Comparison of ENCODE assay signal across 9 mouse cellular contexts in genomic region chr6:116107471-116108358, GRCm38 (mm10).
DNase-seq lines count a peak whose midpoint lies in the region; ATAC-seq and TF ChIP-seq lines count a peak whose summit lies in the region.
"Had no signal": no experiment of that assay in that cellular context is flagged by ENCODE, and none has a peak within 500 bp of the region (broad histone marks: within the 10 kb centered on the region; RNA-seq: fewer than 3 reads in every experiment).

No protein-coding gene starts in this region.

- H3K4me1 ChIP-seq in embryonic facial prominence, embryonic 12.5 days = no peaks in the 10 kb centered on the region
- peaks cover 3% of the 10 kb centered on the region; the same call in 1 of the 2 replicates for H3K4me1 ChIP-seq in kidney, adult 2 months (ENCODE audit: control insufficient read depth, insufficient read depth, low read length)
- peaks cover 17% of the 10 kb centered on the region for H3K4me1 ChIP-seq in liver, embryonic 11.5 days (replicated peaks; ENCODE audit: control insufficient read depth, insufficient read depth, low read length)
- peaks cover 11% of the 10 kb centered on the region for H3K4me1 ChIP-seq in testis, adult 2 months (ENCODE audit: control insufficient read depth, insufficient read depth, low read length)

- peak overlapping the region; percentile 57 for H3K4me3 ChIP-seq in embryonic facial prominence, embryonic 12.5 days
- H3K4me3 ChIP-seq in kidney, adult 2 months (ENCODE audit: insufficient read depth, low read depth, low read length) = peak overlapping the region; percentile 60
- H3K4me3 ChIP-seq in liver, embryonic 11.5 days (ENCODE audit: low read depth, low read length) = peak overlapping the region; percentile 70
- peak overlapping the region; percentile 81 for H3K4me3 ChIP-seq in testis, adult 2 months (ENCODE audit: control insufficient read depth, low read depth, low read length)

- no peak for TF ChIP-seq POLR2A in kidney, adult 2 months (IDR thresholded peaks at IDR 0.05; ENCODE audit: low read depth, low read length)
- no peak for TF ChIP-seq POLR2A in testis, adult 2 months (IDR thresholded peaks at IDR 0.05; ENCODE audit: control insufficient read depth, low read depth, low read length)

- DNase-seq in layer of hippocampus, adult 11-12 months (ENCODE audit: low spot score) = peak; percentile 13
- DNase-seq in layer of hippocampus, adult 9-10 months (ENCODE audit: low spot score) = no peak
- peak; percentile 60 to 62 for DNase-seq in heart, adult 9 months (ENCODE audit: low spot score in 2 of 2)
- DNase-seq in kidney, adult 2 months = peak; percentile 73
- peak; percentile 60 for DNase-seq in liver, embryonic 11.5 days (ENCODE audit: low spot score)

- peak; percentile 86 for ATAC-seq in embryonic facial prominence, embryonic 12.5 days (ENCODE audit: insufficient number of reproducible peaks, insufficient read depth, low FRiP score, low TSS enrichment)
- ATAC-seq in liver, embryonic 11.5 days (replicated peaks; ENCODE audit: low FRiP score) = peak; percentile 70
- peak; percentile 35 for ATAC-seq in monocyte, adult 5-6 weeks (replicated peaks; ENCODE audit: insufficient number of reproducible peaks, low FRiP score, low TSS enrichment, poor library complexity, severe bottlenecking)

- TF ChIP-seq CTCF in kidney, adult 2 months (conservative IDR thresholded peaks at IDR 0.05; ENCODE audit: insufficient read depth, insufficient read length, low read depth, low read length) = no peak
- no peak for TF ChIP-seq CTCF in testis, adult 2 months (IDR thresholded peaks at IDR 0.05; ENCODE audit: control insufficient read depth, insufficient read depth, insufficient replicate concordance, low read depth, low read length)

- no peaks in the 10 kb centered on the region for H3K9me3 ChIP-seq in embryonic facial prominence, embryonic 12.5 days
- H3K9me3 ChIP-seq in liver, embryonic 11.5 days (ENCODE audit: control insufficient read depth, low read length) = no peaks in the 10 kb centered on the region
- H3K9me3 ChIP-seq: G1E had no signal

- H3K36me3 ChIP-seq in embryonic facial prominence, embryonic 12.5 days = no peaks in the 10 kb centered on the region
- H3K36me3 ChIP-seq in kidney, adult 2 months (ENCODE audit: control insufficient read depth, insufficient read depth, low read length) = no peaks in the 10 kb centered on the region
- no peaks in the 10 kb centered on the region for H3K36me3 ChIP-seq in liver, embryonic 11.5 days (ENCODE audit: control insufficient read depth, insufficient read depth, low read length)
- H3K36me3 ChIP-seq in testis, adult 2 months (ENCODE audit: control insufficient read depth, insufficient read depth, low read length) = no peaks in the 10 kb centered on the region

- H3K9ac ChIP-seq in embryonic facial prominence, embryonic 12.5 days = peak overlapping the region; percentile 62
- peak overlapping the region; percentile 64 for H3K9ac ChIP-seq in liver, embryonic 11.5 days (ENCODE audit: low read depth, low read length)

- H3K27ac ChIP-seq in embryonic facial prominence, embryonic 12.5 days = peak overlapping the region; percentile 80
- no peak overlapping the region for H3K27ac ChIP-seq in kidney, adult 2 months (ENCODE audit: insufficient read depth, low read depth, low read length)
- H3K27ac ChIP-seq in liver, embryonic 11.5 days (ENCODE audit: low read depth, low read length) = no peak overlapping the region
- H3K27ac ChIP-seq in testis, adult 2 months (ENCODE audit: control insufficient read depth, insufficient read depth, low read depth, low read length) = peak overlapping the region; percentile 41

- H3K4me2 ChIP-seq in embryonic facial prominence, embryonic 12.5 days (replicated peaks) = peak overlapping the region; percentile 90
- H3K4me2 ChIP-seq in liver, embryonic 11.5 days = peak overlapping the region; percentile 98

- H3K27me3 ChIP-seq in embryonic facial prominence, embryonic 12.5 days = no peaks in the 10 kb centered on the region
- no peaks in the 10 kb centered on the region for H3K27me3 ChIP-seq in kidney, adult 2 months (replicated peaks; ENCODE audit: control insufficient read depth, insufficient read depth, low read length)
- no peaks in the 10 kb centered on the region for H3K27me3 ChIP-seq in liver, embryonic 11.5 days (replicated peaks; ENCODE audit: control insufficient read depth, insufficient read depth, low read length)
- no peaks in the 10 kb centered on the region for H3K27me3 ChIP-seq in testis, adult 2 months (ENCODE audit: control insufficient read depth, insufficient read depth, low read length)

- 2% methylated on average over 29 of the region's 29 CpGs for WGBS in embryonic facial prominence, embryonic 12.5 days
- 4% methylated on average over 29 of the region's 29 CpGs for WGBS in kidney, adult 2 months
- 1% methylated on average over 29 of the region's 29 CpGs for WGBS in liver, embryonic 11.5 days

Comparison
In these comparisons a context has a peak if more than half of its experiments do, and no peak if none do; other contexts are left out.
1. ATAC-seq: peak in every context shown above with its lines; median percentile 86 in embryonic facial prominence, embryonic 12.5 days; 70 in liver, embryonic 11.5 days; 35 in monocyte, adult 5-6 weeks.
2. H3K27ac ChIP-seq: peak in embryonic facial prominence, embryonic 12.5 days (single experiment) and testis, adult 2 months (single experiment); none in kidney, adult 2 months (single experiment) and liver, embryonic 11.5 days (single experiment).
3. Peak in every context shown above with its lines, with median percentiles within 50 percentile points of each other: H3K4me3 ChIP-seq.